Mouse (Mus musculus) hindbrain, embryonic 11.5 days (tissue): Measurements from ENCODE around the gene Pde6d. TPM values are rescaled to one million over a fixed set of nuclear protein-coding genes. Genes with fewer than 3 reads are reported as not detected.

ENCODE experiments used
- ATAC-seq: fragments of 200-750 bp; cut with Nextera tagmentation; 2 replicates; pipeline ENCODE4 v1.8.0; 2017; ENCODE audit warnings: mild to moderate bottlenecking, moderate TSS enrichment, moderate library complexity; ENCODE audit not compliant: low FRiP score
- DNase-seq: peaks from one replicate; pipeline ENCODE4 v3.0.0-alpha.2; 2015; ENCODE audit warnings: low spot score
- H3K27ac ChIP-seq: fragments of 300-500 bp; sonication (generic); 2 replicates; pipeline ENCODE4 v1.5.1; 2014; ENCODE audit warnings: mild to moderate bottlenecking, low read depth, low read length
- H3K27me3 ChIP-seq: fragments of 300-500 bp; sonication (generic); 2 replicates; pipeline ENCODE4 v1.6.1; 2014; ENCODE audit warnings: mild to moderate bottlenecking, low read length, moderate library complexity, mixed read lengths; ENCODE audit not compliant: control insufficient read depth, insufficient read depth
- H3K36me3 ChIP-seq: fragments of 300-500 bp; sonication (generic); 2 replicates; pipeline ENCODE4 v1.6.1; 2014; ENCODE audit warnings: mild to moderate bottlenecking, low read length, moderate library complexity, mixed read lengths; ENCODE audit not compliant: control insufficient read depth, insufficient read depth
- H3K4me1 ChIP-seq: fragments of 300-500 bp; sonication (generic); replicated peaks from 2 replicates; pipeline ENCODE4 v1.6.1; 2014; ENCODE audit warnings: low read length, mixed read lengths; ENCODE audit not compliant: control insufficient read depth, insufficient read depth
- H3K4me2 ChIP-seq: fragments of 300-500 bp; sonication (generic); replicated peaks from 2 replicates; pipeline ENCODE4 v1.6.1; 2014; ENCODE audit warnings: mild to moderate bottlenecking, low read depth, low read length
- H3K4me3 ChIP-seq: fragments of 300-500 bp; sonication (generic); 2 replicates; pipeline ENCODE4 v1.5.1; 2014; ENCODE audit warnings: low read depth, low read length
- H3K9ac ChIP-seq: fragments of 300-500 bp; sonication (generic); 2 replicates; pipeline ENCODE4 v1.6.1; 2014; ENCODE audit warnings: low read depth, low read length
- H3K9me3 ChIP-seq: fragments of 300-500 bp; sonication (generic); 2 replicates; pipeline ENCODE4 v1.6.1; 2016; ENCODE audit warnings: low read length; ENCODE audit not compliant: control insufficient read depth
- WGBS: fragments of 180-500 bp; shearing (Covaris S2); extraction: QIAGEN DNeasy Blood & Tissue Kit; methylation state at CpG from one replicate; pipeline ENCODE4 v1.1.7; 2014; 5-methylcytosine and 5-hydroxymethylcytosine counted together
- polyA plus RNA-seq: library from polyadenylated mRNA; unstranded; fragments of >200 nt; fragmentation: Nextera tagmentation; extraction: Ambion mirVana; gene quantifications from 2 replicates; pipeline ENCODE4 v1.2.1, GENCODE M21; 2014

Pde6d gene
- polyA plus RNA-seq, 1 experiment from 2014 or later = 96.0 TPM

- H3K4me3 ChIP-seq = no peak overlapping the region
- DNase-seq = no peak
- H3K4me1 ChIP-seq = peaks cover 2% of the 10 kb centered on the region; the same call in 1 of the 2 replicates
- H3K9ac ChIP-seq = no peak overlapping the region
- H3K36me3 ChIP-seq = no peaks in the 10 kb centered on the region
- no peak for ATAC-seq
- no peak overlapping the region for H3K4me2 ChIP-seq
- WGBS = 34% methylated on average over 3 of the region's 3 CpGs
- no peaks in the 10 kb centered on the region for H3K9me3 ChIP-seq
- H3K27me3 ChIP-seq = no peaks in the 10 kb centered on the region
- no peak overlapping the region for H3K27ac ChIP-seq
Measured at GRCm38 (mm10) chr1:86497986-86498385, 84.4 kb downstream of the Pde6d start.

- DNase-seq (no peak), ATAC-seq (no peak)
- H3K9ac ChIP-seq = no peak overlapping the region
- peaks cover 2% of the 10 kb centered on the region; the same call in 1 of the 2 replicates for H3K4me1 ChIP-seq
- no peak overlapping the region for H3K4me2 ChIP-seq
- WGBS = 89% methylated on average over 5 of the region's 5 CpGs
- H3K4me3 ChIP-seq = no peak overlapping the region
- no peaks in the 10 kb centered on the region for H3K9me3 ChIP-seq
- no peak overlapping the region for H3K27ac ChIP-seq
- no peaks in the 10 kb centered on the region for H3K36me3 ChIP-seq
- H3K27me3 ChIP-seq = no peaks in the 10 kb centered on the region
Measured at GRCm38 (mm10) chr1:86497361-86497760, 85.1 kb downstream of the Pde6d start.

GRCm38 (mm10) chr1:86496340-86496739, 86.1 kb downstream of the Pde6d start:
- DNase-seq (no peak), ATAC-seq (no peak)
- WGBS = 91% methylated on average over 4 of the region's 4 CpGs
- Histone ChIP-seq H3K4me1 (peaks cover 2% of the 10 kb centered on the region), H3K27me3 (no peaks in the 10 kb centered on the region), H3K9ac (no peak overlapping the region), H3K9me3 (no peaks in the 10 kb centered on the region), H3K36me3 (no peaks in the 10 kb centered on the region), H3K27ac (no peak overlapping the region), H3K4me2 (no peak overlapping the region), H3K4me3 (no peak overlapping the region)

- H3K9me3 ChIP-seq = no peaks in the 10 kb centered on the region
- H3K4me2 ChIP-seq = no peak overlapping the region
- no peaks in the 10 kb centered on the region for H3K36me3 ChIP-seq
- DNase-seq = no peak
- no peaks in the 10 kb centered on the region for H3K27me3 ChIP-seq
- H3K4me1 ChIP-seq = peaks cover 2% of the 10 kb centered on the region
- no peak for ATAC-seq
- no peak overlapping the region for H3K27ac ChIP-seq
- 87% methylated on average over 3 of the region's 3 CpGs for WGBS
- no peak overlapping the region for H3K9ac ChIP-seq
- H3K4me3 ChIP-seq = no peak overlapping the region
Measured at GRCm38 (mm10) chr1:86493783-86494182, 88.6 kb downstream of the Pde6d start.

Other genes starting within 250 kb of the Pde6d start
- gene Ncl, start 223.2 kb downstream of the Pde6d start, polyA plus RNA-seq = 342 and 368 TPM in 2 replicates
- not detected in 2 replicates for gene Nmur1, start 156.4 kb downstream of the Pde6d start, polyA plus RNA-seq
- gene Tex44, start 156.3 kb downstream of the Pde6d start, polyA plus RNA-seq = 0.15 TPM in 1 of 2 replicates, not detected in the other
- 3,351 and 3,402 TPM in 2 replicates for gene Ptma, start 55.9 kb downstream of the Pde6d start, polyA plus RNA-seq
- gene Cops7b, start 275 bp upstream of the Pde6d start, polyA plus RNA-seq = 49.7 and 63.7 TPM in 2 replicates
- gene Nppc, start 87.9 kb upstream of the Pde6d start, polyA plus RNA-seq = 10.3 and 13.9 TPM in 2 replicates
- gene Dis3l2, start 121.2 kb upstream of the Pde6d start, polyA plus RNA-seq = 35.9 TPM in 2 replicates